Mouse (Mus musculus) stomach, embryonic 16.5 days (tissue): Measurements from ENCODE around the gene Cdr2. TPM values are rescaled to one million over a fixed set of nuclear protein-coding genes. Genes with fewer than 3 reads are reported as not detected.
"Not testable (repeated sequence)": the region's sequence is repeated elsewhere in the genome, so short reads cannot be mapped to it uniquely, and the experiment has no call there.

Experiments
- ATAC-seq: fragments of 200-750 bp; cut with Nextera tagmentation; 2 replicates; pipeline ENCODE4 v1.8.0; 2017; ENCODE audit warnings: moderate number of reproducible peaks, moderate TSS enrichment; ENCODE audit not compliant: insufficient read depth, low FRiP score
- H3K27ac ChIP-seq: fragments of 300-500 bp; sonication (generic); 2 replicates; pipeline ENCODE4 v1.5.1; 2014; ENCODE audit warnings: low read length
- H3K27me3 ChIP-seq: fragments of 300-500 bp; sonication (generic); 2 replicates; pipeline ENCODE4 v1.6.1; 2014; ENCODE audit warnings: low read length, control low read depth, mixed read lengths; ENCODE audit not compliant: control insufficient read depth, insufficient read depth
- H3K36me3 ChIP-seq: fragments of 300-500 bp; sonication (generic); 2 replicates; pipeline ENCODE4 v1.6.1; 2014; ENCODE audit warnings: low read length; ENCODE audit not compliant: control insufficient read depth, insufficient read depth
- H3K4me1 ChIP-seq: fragments of 300-500 bp; sonication (generic); 2 replicates; pipeline ENCODE4 v1.6.1; 2014; ENCODE audit warnings: low read length, control low read depth, mixed read lengths; ENCODE audit not compliant: control insufficient read depth, insufficient read depth
- H3K4me2 ChIP-seq: fragments of 300-500 bp; sonication (generic); 2 replicates; pipeline ENCODE4 v1.6.1; 2014; ENCODE audit warnings: low read depth, low read length, mixed read lengths
- H3K4me3 ChIP-seq: fragments of 300-500 bp; sonication (generic); replicated peaks from 2 replicates; pipeline ENCODE4 v1.5.1; 2014; ENCODE audit warnings: mild to moderate bottlenecking, low read length
- H3K9ac ChIP-seq: fragments of 300-500 bp; sonication (generic); 2 replicates; pipeline ENCODE4 v1.6.1; 2014; ENCODE audit warnings: low read length
- H3K9me3 ChIP-seq: fragments of 300-500 bp; sonication (generic); replicated peaks from 2 replicates; pipeline ENCODE4 v1.6.1; 2016; ENCODE audit warnings: low read length, control low read depth; ENCODE audit not compliant: control insufficient read depth
- WGBS: fragments of 180-500 bp; shearing (Covaris S2); extraction: QIAGEN DNeasy Blood & Tissue Kit; methylation state at CpG from one replicate; pipeline ENCODE4 v1.1.7; 2014; 5-methylcytosine and 5-hydroxymethylcytosine counted together
- polyA plus RNA-seq: library from polyadenylated mRNA; unstranded; fragments of >200 nt; fragmentation: Nextera tagmentation; extraction: Ambion mirVana; gene quantifications from 2 replicates; pipeline ENCODE4 v1.2.1, GENCODE M21; 2015

Gene Cdr2
- 9.1 and 11.1 TPM in 2 replicates for polyA plus RNA-seq

DNA sequence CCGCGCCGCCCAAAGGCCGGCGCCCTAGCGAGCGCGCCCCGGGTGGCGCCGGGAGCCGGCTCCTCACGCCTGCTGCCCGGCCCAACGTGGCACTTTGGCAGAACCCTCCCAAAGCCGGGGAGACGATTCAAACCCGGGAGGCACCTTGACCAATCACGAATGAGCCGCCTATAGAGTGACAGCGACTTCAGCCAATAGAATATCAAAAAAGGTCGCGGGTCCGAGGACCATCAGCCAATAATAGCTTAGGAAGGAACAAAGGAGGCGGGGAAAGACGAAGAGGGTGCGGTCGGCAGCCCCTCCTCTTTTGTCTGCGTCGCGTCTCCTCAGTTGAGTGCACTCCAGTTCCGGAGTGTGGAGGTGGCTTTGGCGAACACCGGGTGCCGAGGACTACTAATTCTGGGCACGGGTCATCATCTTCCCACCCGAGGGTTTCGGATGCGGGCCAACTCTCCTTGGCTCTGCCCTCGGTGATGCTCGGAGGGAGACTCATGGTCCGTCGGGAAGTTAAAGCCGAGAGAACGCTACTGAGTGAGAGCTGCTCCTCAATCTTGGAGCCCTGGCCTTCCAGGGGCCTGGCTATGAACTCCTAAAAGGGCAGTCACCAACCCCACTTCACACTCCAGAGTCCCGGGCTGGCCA is at the start of gene Cdr2, which contains the start of gene Mfsd13b:
Cdr2 (minus strand) TSS at position 113 of the 642 bp plus-strand sequence.
Mfsd13b (plus strand) TSS at position 310 of the 642 bp plus-strand sequence.
- peak; percentile 97 for ATAC-seq
- WGBS: under 1% methylated on average over 46 of the region's 46 CpGs

GRCm38 (mm10) chr7:121029947-121030346 is 47.8 kb upstream of the Cdr2 start:
- H3K4me1 ChIP-seq, H3K36me3 ChIP-seq, H3K9ac ChIP-seq, H3K9me3 ChIP-seq, H3K27ac ChIP-seq, ATAC-seq, H3K4me3 ChIP-seq, H3K27me3 ChIP-seq, H3K4me2 ChIP-seq: not testable (repeated sequence)

More for the DNA sequence above, at the start of gene Cdr2, which contains the start of gene Mfsd13b:
- peak within 1 kb of the TSS; percentile 53 for H3K27ac ChIP-seq
- no peaks in the 10 kb centered on the region for H3K36me3 ChIP-seq
- H3K4me2 ChIP-seq: peak within 1 kb of the TSS; percentile 76
- no peaks in the 10 kb centered on the region for H3K9me3 ChIP-seq
- H3K4me1 ChIP-seq: peaks cover 15% of the 10 kb centered on the region
- peak within 1 kb of the TSS; percentile 62 for H3K4me3 ChIP-seq
- H3K9ac ChIP-seq: peak within 1 kb of the TSS; percentile 87
- H3K27me3 ChIP-seq: no peaks in the 10 kb centered on the region

GRCm38 (mm10) chr7:121026300-121026699 is 44.2 kb upstream of the Cdr2 start:
- 61% methylated on average over 3 of the region's 3 CpGs for WGBS
- no peak overlapping the region for H3K4me2 ChIP-seq
- ATAC-seq: no peak
- H3K27me3 ChIP-seq: no peaks in the 10 kb centered on the region
- no peaks in the 10 kb centered on the region for H3K4me1 ChIP-seq
- no peak overlapping the region for H3K27ac ChIP-seq
- no peak overlapping the region for H3K9ac ChIP-seq
- no peaks in the 10 kb centered on the region for H3K36me3 ChIP-seq
- no peak overlapping the region for H3K4me3 ChIP-seq
- H3K9me3 ChIP-seq: no peaks in the 10 kb centered on the region

DNA sequence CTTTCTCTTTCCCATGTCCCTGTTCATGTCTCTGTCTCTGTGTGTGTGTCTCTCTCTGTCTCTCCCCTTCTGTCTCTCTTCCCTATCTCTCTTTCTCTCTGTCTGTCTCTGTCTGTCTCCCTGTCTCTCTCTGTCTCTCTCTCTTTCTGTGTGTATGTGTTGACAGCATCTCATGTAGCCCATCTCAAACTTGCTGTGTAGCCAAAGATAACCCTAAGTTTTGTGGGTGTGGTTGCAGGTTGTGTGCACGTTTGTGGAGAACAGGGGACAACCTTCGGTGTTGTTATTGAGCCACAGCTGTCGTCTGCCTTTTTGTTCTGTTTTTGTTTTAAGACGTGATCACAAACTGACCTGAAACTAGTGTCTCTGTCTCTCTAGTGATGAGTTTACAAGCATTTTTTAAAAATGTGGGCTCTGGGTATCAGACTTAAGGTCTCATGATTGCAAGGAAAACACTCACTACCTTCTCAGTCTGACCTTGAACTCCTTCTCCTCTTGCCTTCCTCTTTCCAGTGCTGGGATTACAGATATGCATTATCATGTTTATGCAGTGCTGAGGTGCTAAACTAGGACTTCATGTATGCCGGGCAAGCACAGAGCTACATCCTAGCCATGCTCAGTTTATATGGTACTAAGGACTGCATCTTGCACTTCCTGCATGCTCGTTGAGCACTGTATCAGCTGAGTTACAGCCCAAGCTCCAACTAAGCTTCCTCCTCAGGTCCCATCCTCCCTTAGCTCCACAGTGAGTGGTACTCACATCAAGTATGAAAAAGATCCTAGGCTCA is 43.3 kb upstream of the Cdr2 start:
- no peak overlapping the region for H3K27ac ChIP-seq
- 74% methylated on average over 6 of the region's 6 CpGs for WGBS
- no peak overlapping the region for H3K9ac ChIP-seq
- H3K27me3 ChIP-seq: no peaks in the 10 kb centered on the region
- H3K4me1 ChIP-seq: no peaks in the 10 kb centered on the region
- no peak for ATAC-seq
- no peak overlapping the region for H3K4me3 ChIP-seq
- no peaks in the 10 kb centered on the region for H3K36me3 ChIP-seq
- no peak overlapping the region for H3K4me2 ChIP-seq
- no peaks in the 10 kb centered on the region for H3K9me3 ChIP-seq

DNA sequence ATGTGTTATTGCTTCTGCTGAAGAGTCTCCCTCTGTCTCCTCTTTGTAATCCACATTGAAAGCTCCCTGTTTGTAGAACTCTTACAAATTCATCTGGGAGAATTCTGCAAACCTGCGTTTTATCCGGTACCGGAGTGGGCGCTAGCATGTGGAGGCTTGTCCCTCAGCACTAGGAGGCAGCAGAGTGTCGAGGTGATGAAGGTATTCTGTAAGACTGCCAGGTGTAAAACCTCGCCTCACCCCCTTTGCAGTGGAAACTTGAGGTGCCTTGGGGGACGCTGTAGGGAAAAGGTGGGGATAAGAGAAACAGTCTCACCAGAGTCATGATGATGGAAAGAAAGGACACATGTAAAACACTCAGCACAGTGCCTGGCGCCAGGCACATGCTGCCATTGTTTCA is 38.2 kb upstream of the Cdr2 start:
- no peak for ATAC-seq
- H3K9ac ChIP-seq: no peak overlapping the region
- H3K4me3 ChIP-seq: no peak overlapping the region
- 27% methylated on average over 8 of the region's 8 CpGs for WGBS
- H3K4me2 ChIP-seq: no peak overlapping the region
- H3K27me3 ChIP-seq: no peaks in the 10 kb centered on the region
- no peak overlapping the region for H3K27ac ChIP-seq
- no peaks in the 10 kb centered on the region for H3K4me1 ChIP-seq
- no peaks in the 10 kb centered on the region for H3K9me3 ChIP-seq
- H3K36me3 ChIP-seq: no peaks in the 10 kb centered on the region

DNA sequence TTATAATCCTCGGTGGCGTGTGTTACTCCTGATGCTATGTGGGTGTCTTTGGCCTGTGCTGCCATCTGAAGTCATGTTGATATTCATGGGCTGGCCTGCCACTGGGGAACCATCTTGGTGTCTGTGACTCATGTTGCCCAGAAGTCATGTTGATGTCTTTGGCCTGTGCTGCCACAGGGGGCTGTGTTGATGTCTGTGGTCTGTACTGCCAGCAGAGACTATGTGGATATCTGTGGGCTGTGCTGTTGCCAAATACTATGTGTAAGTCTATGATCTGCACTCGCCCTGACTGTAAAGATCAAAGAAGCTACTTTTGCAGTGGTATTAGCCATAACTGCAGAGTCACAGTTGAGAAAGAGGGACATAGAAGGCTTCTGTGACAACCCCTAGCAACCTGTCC is 36.7 kb upstream of the Cdr2 start:
- H3K27me3 ChIP-seq: no peaks in the 10 kb centered on the region

GRCm38 (mm10) chr7:121014486-121014885 is 32.4 kb upstream of the Cdr2 start:
- Histone ChIP-seq H3K4me2 (no peak overlapping the region), H3K36me3 (no peaks in the 10 kb centered on the region), H3K27ac (no peak overlapping the region), H3K27me3 (no peaks in the 10 kb centered on the region), H3K9ac (no peak overlapping the region), H3K9me3 (no peaks in the 10 kb centered on the region), H3K4me3 (no peak overlapping the region), H3K4me1 (no peaks in the 10 kb centered on the region)
- 74% methylated on average over 10 of the region's 10 CpGs for WGBS
- no peak for ATAC-seq

More for the DNA sequence above, 36.7 kb upstream of the Cdr2 start:
- no peak overlapping the region for H3K4me3 ChIP-seq
- ATAC-seq: no peak
- no peaks in the 10 kb centered on the region for H3K9me3 ChIP-seq
- H3K4me1 ChIP-seq: no peaks in the 10 kb centered on the region
- no peak overlapping the region for H3K27ac ChIP-seq
- H3K36me3 ChIP-seq: no peaks in the 10 kb centered on the region
- WGBS: 81% methylated on average over 3 of the region's 3 CpGs
- H3K4me2 ChIP-seq: no peak overlapping the region
- no peak overlapping the region for H3K9ac ChIP-seq

- Histone ChIP-seq H3K4me2 (no peak overlapping the region), H3K27ac (no peak overlapping the region), H3K4me1 (no peaks in the 10 kb centered on the region), H3K9me3 (no peaks in the 10 kb centered on the region), H3K9ac (no peak overlapping the region), H3K27me3 (no peaks in the 10 kb centered on the region), H3K36me3 (no peaks in the 10 kb centered on the region), H3K4me3 (no peak overlapping the region)
- no peak for ATAC-seq
- WGBS: 61% methylated on average over 10 of the region's 10 CpGs
Measured at GRCm38 (mm10) chr7:121011794-121012689, 29.9 kb upstream of the Cdr2 start.
